Mouse (Mus musculus) urinary bladder, adult 18-20 months (tissue): ENCODE results near the gene Dnajc25.

Experiments used
- DNase-seq, 2 experiments: peaks; one replicate each; pipeline ENCODE4 v3.0.0; 2022; ENCODE audit warnings: low spot score in 2 of 2, mixed read lengths in 2 of 2

Dnajc25 gene

GRCm38 (mm10) chr4:59069276-59069675, 74.4 kb downstream of the Dnajc25 start:
- no peak for DNase-seq
